In genomic region chr5:77148021-77148621, GRCm38 (mm10) we compare ENCODE assay signal across 14 mouse cellular contexts. TPM values are rescaled to one million over a fixed set of nuclear protein-coding genes. Genes with fewer than 3 reads are reported as not detected.
A peak's percentile ranks its signal among the peaks of the same experiment; 100 is the strongest.
DNase-seq lines count a peak whose midpoint lies in the region; ATAC-seq and TF ChIP-seq lines count a peak whose summit lies in the region.
"Had no signal": no experiment of that assay in that cellular context is flagged by ENCODE, and none has a peak within 500 bp of the region (broad histone marks: within the 10 kb centered on the region; RNA-seq: fewer than 3 reads in every experiment).

No protein-coding gene starts in this region.

- no peak overlapping the region for H3K4me2 ChIP-seq in kidney, embryonic 16.5 days (replicated peaks; ENCODE audit: low read depth, low read length)
- no peak overlapping the region for H3K4me2 ChIP-seq in liver, postnatal 0 days (ENCODE audit: low read depth, low read length)
- H3K4me2 ChIP-seq in hindbrain, embryonic 11.5 days (replicated peaks; ENCODE audit: low read depth, low read length): no peak overlapping the region
- H3K4me2 ChIP-seq: limb, embryonic 12.5 days; midbrain, embryonic 11.5 days; neural tube, embryonic 13.5 days had no signal

- no peaks in the 10 kb centered on the region for H3K27me3 ChIP-seq in kidney, embryonic 16.5 days (ENCODE audit: insufficient read depth, low read length)
- no peaks in the 10 kb centered on the region for H3K27me3 ChIP-seq in liver, postnatal 0 days (ENCODE audit: insufficient read depth, low read length)
- H3K27me3 ChIP-seq in hindbrain, embryonic 11.5 days (ENCODE audit: control insufficient read depth, insufficient read depth, low read length): no peaks in the 10 kb centered on the region
- H3K27me3 ChIP-seq: limb, embryonic 12.5 days; neural tube, embryonic 13.5 days had no signal

- peak; percentile 91 for ATAC-seq in kidney, embryonic 16.5 days (ENCODE audit: low FRiP score, low TSS enrichment)
- ATAC-seq in hematopoietic stem cell, adult 5-6 weeks (replicated peaks in 1 of 2; ENCODE audit: insufficient read depth in 1 of 2, low FRiP score in 2 of 2, low TSS enrichment in 1 of 2, low read depth in 1 of 2, poor library complexity in 2 of 2, severe bottlenecking in 2 of 2): peak; percentile 95 to 98
- ATAC-seq in liver, postnatal 0 days: no peak
- no peak for ATAC-seq in hindbrain, embryonic 11.5 days (ENCODE audit: low FRiP score)

- no peak overlapping the region for H3K9ac ChIP-seq in kidney, embryonic 16.5 days (replicated peaks; ENCODE audit: low read length)
- H3K9ac ChIP-seq in liver, postnatal 0 days (replicated peaks): no peak overlapping the region
- no peak overlapping the region for H3K9ac ChIP-seq in hindbrain, embryonic 11.5 days (ENCODE audit: low read depth, low read length)
- H3K9ac ChIP-seq: limb, embryonic 12.5 days; neural tube, embryonic 13.5 days had no signal

- 46% methylated on average over 6 of the region's 6 CpGs for WGBS in kidney, embryonic 16.5 days
- WGBS in liver, postnatal 0 days (ENCODE audit: insufficient replicate concordance): 29% methylated on average over 6 of the region's 6 CpGs
- 80% methylated on average over 6 of the region's 6 CpGs for WGBS in hindbrain, embryonic 11.5 days

- no peaks in the 10 kb centered on the region for H3K9me3 ChIP-seq in kidney, embryonic 16.5 days (ENCODE audit: low read length)
- no peaks in the 10 kb centered on the region for H3K9me3 ChIP-seq in liver, postnatal 0 days (ENCODE audit: low read length)
- no peaks in the 10 kb centered on the region for H3K9me3 ChIP-seq in hindbrain, embryonic 11.5 days (ENCODE audit: control insufficient read depth, low read length)
- H3K9me3 ChIP-seq: G1E; limb, embryonic 12.5 days; neural tube, embryonic 13.5 days had no signal

- no peak for TF ChIP-seq CTCF in liver, postnatal 0 days (IDR thresholded peaks at IDR 0.05; ENCODE audit: low read depth)

- peak; percentile 66 for TF ChIP-seq EP300 in liver, postnatal 0 days (IDR thresholded peaks at IDR 0.05; ENCODE audit: low read depth)

- no peaks in the 10 kb centered on the region for H3K4me1 ChIP-seq in kidney, embryonic 16.5 days (ENCODE audit: insufficient read depth, low read length)
- H3K4me1 ChIP-seq in liver, postnatal 0 days (ENCODE audit: insufficient read depth): peaks cover 18% of the 10 kb centered on the region
- H3K4me1 ChIP-seq in hindbrain, embryonic 11.5 days (replicated peaks; ENCODE audit: control insufficient read depth, insufficient read depth, low read length): no peaks in the 10 kb centered on the region
- H3K4me1 ChIP-seq: limb, embryonic 12.5 days; neural tube, embryonic 13.5 days had no signal

- no peaks in the 10 kb centered on the region for H3K36me3 ChIP-seq in kidney, embryonic 16.5 days (ENCODE audit: insufficient read depth, low read length)
- no peaks in the 10 kb centered on the region for H3K36me3 ChIP-seq in liver, postnatal 0 days (replicated peaks; ENCODE audit: insufficient read depth, low read length)
- H3K36me3 ChIP-seq in hindbrain, embryonic 11.5 days (ENCODE audit: control insufficient read depth, insufficient read depth, low read length): no peaks in the 10 kb centered on the region
- H3K36me3 ChIP-seq: G1E; limb, embryonic 12.5 days; neural tube, embryonic 13.5 days had no signal

- no peak overlapping the region for H3K4me3 ChIP-seq in kidney, embryonic 16.5 days (ENCODE audit: low read length)
- H3K4me3 ChIP-seq in liver, postnatal 0 days (ENCODE audit: low read depth, low read length): no peak overlapping the region
- no peak overlapping the region for H3K4me3 ChIP-seq in hindbrain, embryonic 11.5 days (ENCODE audit: low read depth, low read length)
- H3K4me3 ChIP-seq: layer of hippocampus, adult 2 months; limb, embryonic 12.5 days; neural tube, embryonic 13.5 days had no signal

- no peak for DNase-seq in kidney, postnatal 25 days
- peak; percentile 12 to 23 for DNase-seq in right cerebral cortex, postnatal 36 days (ENCODE audit: low spot score in 2 of 2)
- no peak for DNase-seq in right cerebral cortex, postnatal 4 days
- DNase-seq in liver, postnatal 0 days: no peak
- no peak for DNase-seq in hindbrain, embryonic 11.5 days (ENCODE audit: low spot score)
- DNase-seq: adrenal gland, adult 2 months; gastrocnemius, postnatal 25 days had no signal

- H3K27ac ChIP-seq in kidney, embryonic 16.5 days (ENCODE audit: low read length): peak overlapping the region; percentile 83
- peak overlapping the region; percentile 31; the same call in 1 of the 2 replicates for H3K27ac ChIP-seq in liver, postnatal 0 days (ENCODE audit: low read depth)
- H3K27ac ChIP-seq in hindbrain, embryonic 11.5 days (ENCODE audit: low read depth, low read length): no peak overlapping the region
- H3K27ac ChIP-seq: layer of hippocampus, adult 2 months; limb, embryonic 12.5 days; neural tube, embryonic 13.5 days had no signal

RNA-seq across cellular contexts. Expression of gene Hopx, which starts 33.2 kb away (rescaled TPM):
- polyA plus RNA-seq in kidney, embryonic 16.5 days (2015; fragmentation: Nextera tagmentation; extraction: Ambion mirVana): 1.1 and 1.8 TPM in 2 replicates
- total RNA-seq in hematopoietic stem cell, adult 5-6 weeks (2017): 0.88 and 2.6 TPM in 2 replicates
- polyA plus RNA-seq in liver, postnatal 0 days (2015; fragmentation: Nextera tagmentation; extraction: Ambion mirVana): 0.78 and 0.95 TPM in 2 replicates
- polyA plus RNA-seq in hindbrain, embryonic 11.5 days (2014; fragmentation: Nextera tagmentation; extraction: Ambion mirVana): 0.68 and 0.83 TPM in 2 replicates
- total RNA-seq: G1E had no signal
- polyA plus RNA-seq: G1E; limb, embryonic 12.5 days had no signal

Comparison
In these comparisons a context has a peak if more than half of its experiments do, and no peak if none do; other contexts are left out.
1. DNase-seq: peak in right cerebral cortex, postnatal 36 days (2 of 2); none in kidney, postnatal 25 days (0 of 2), right cerebral cortex, postnatal 4 days (single experiment), liver, postnatal 0 days (single experiment) and hindbrain, embryonic 11.5 days (single experiment).
2. ATAC-seq: peak in kidney, embryonic 16.5 days (single experiment) and hematopoietic stem cell, adult 5-6 weeks (2 of 2); none in liver, postnatal 0 days (single experiment) and hindbrain, embryonic 11.5 days (single experiment).